Mouse (Mus musculus) C2C12 (cell line): ENCODE results near the gene Dctn5. TPM values are rescaled to one million over a fixed set of nuclear protein-coding genes. Genes with fewer than 3 reads are reported as not detected.
A peak's percentile ranks its signal among the peaks of the same experiment; 100 is the strongest.

Source experiments
- H3K27me3 ChIP-seq: one replicate; pipeline ENCODE4 v1.6.1; 2011; ENCODE audit not compliant: control insufficient read depth, insufficient read depth, insufficient read length
- H3K36me3 ChIP-seq: one replicate; pipeline ENCODE4 v1.6.1; 2011; ENCODE audit not compliant: control insufficient read depth, insufficient read depth
- H3K4me3 ChIP-seq: one replicate; pipeline ENCODE4 v1.5.1; 2011; ENCODE audit warnings: mild to moderate bottlenecking, control low read depth; ENCODE audit not compliant: poor library complexity, insufficient read depth, severe bottlenecking
- H3K79me2 ChIP-seq: one replicate; pipeline ENCODE4 v1.6.1; 2011; ENCODE audit not compliant: control insufficient read depth, insufficient read depth
- H3K79me3 ChIP-seq: one replicate; pipeline ENCODE4 v1.6.1; 2011; ENCODE audit warnings: low read depth, control low read depth
- H3ac ChIP-seq: one replicate; pipeline ENCODE3; 2011; ENCODE audit warnings: low read depth; ENCODE audit not compliant: control insufficient read depth, insufficient read length
- CEBPB ChIP-seq: IDR thresholded peaks from one replicate; pipeline ENCODE4 v1.6.1; 2011; ENCODE audit warnings: low read depth, mild to moderate bottlenecking, control low read depth, moderate library complexity
- CTCF ChIP-seq: IDR thresholded peaks from one replicate; pipeline ENCODE4 v1.5.1; 2011; ENCODE audit not compliant: control insufficient read depth, insufficient read depth, insufficient read length
- FOSL1 ChIP-seq: IDR thresholded peaks from one replicate; pipeline ENCODE4 v1.8.0; 2011; ENCODE audit warnings: mild to moderate bottlenecking, low read length; ENCODE audit not compliant: poor library complexity, insufficient read depth, severe bottlenecking
- MAX ChIP-seq: IDR thresholded peaks from one replicate; pipeline ENCODE4 v1.6.1; 2011; ENCODE audit warnings: mild to moderate bottlenecking, control low read depth
- MYOD1 ChIP-seq: IDR thresholded peaks from one replicate; pipeline ENCODE4 v1.6.1; 2011; ENCODE audit warnings: low read depth; ENCODE audit not compliant: control insufficient read depth, insufficient read length
- MYOG ChIP-seq: IDR thresholded peaks from one replicate; pipeline ENCODE4 v1.6.1; 2011; ENCODE audit not compliant: control insufficient read depth, insufficient read length; ENCODE audit errors: extremely low read depth
- USF1 ChIP-seq: IDR thresholded peaks from one replicate; pipeline ENCODE4 v1.6.1; 2011; ENCODE audit warnings: low read depth, mild to moderate bottlenecking, control low read depth, moderate library complexity
- polyA plus RNA-seq: library from polyadenylated mRNA; unstranded; fragments of >200 nt; fragmentation: generic; extraction: Trizol; gene quantifications from one replicate; pipeline ENCODE4 v1.2.1, GENCODE M21; 2012; ENCODE audit warnings: missing spikeins

Dctn5 gene
- polyA plus RNA-seq, 1 experiment = 59.1 TPM

- H3K36me3 ChIP-seq = peaks cover 36% of the 10 kb centered on the region
- H3K79me3 ChIP-seq = no peaks in the 10 kb centered on the region
- H3K4me3 ChIP-seq = no peak overlapping the region
- H3ac ChIP-seq = no peak overlapping the region
- TF ChIP-seq MYOD1 = no peak
- TF ChIP-seq MYOG = no peak
- TF ChIP-seq CEBPB = no peak
- no peak for TF ChIP-seq MAX
- TF ChIP-seq FOSL1 = no peak
- no peak for TF ChIP-seq CTCF
- TF ChIP-seq USF1 = no peak
- H3K27me3 ChIP-seq = no peaks in the 10 kb centered on the region
- no peaks in the 10 kb centered on the region for H3K79me2 ChIP-seq
Observed at GRCm38 (mm10) chr7:122171613-122172012, 38.8 kb downstream of the Dctn5 start.

- Histone ChIP-seq H3K36me3 (no peaks in the 10 kb centered on the region), H3K79me3 (no peaks in the 10 kb centered on the region), H3K4me3 (no peak overlapping the region), H3K27me3 (peaks cover 13% of the 10 kb centered on the region), H3ac (no peak overlapping the region), H3K79me2 (no peaks in the 10 kb centered on the region)
- TF ChIP-seq FOSL1 (no peak), MYOG (no peak), MAX (no peak), CTCF (no peak), CEBPB (no peak), MYOD1 (no peak), USF1 (no peak)
Observed at GRCm38 (mm10) chr7:122180720-122181119, 47.9 kb downstream of the Dctn5 start.

GRCm38 (mm10) chr7:122184569-122184968 lies 51.7 kb downstream of the Dctn5 start:
- Histone ChIP-seq H3ac (no peak overlapping the region), H3K79me2 (no peaks in the 10 kb centered on the region), H3K27me3 (peaks cover 4% of the 10 kb centered on the region), H3K79me3 (no peaks in the 10 kb centered on the region), H3K4me3 (no peak overlapping the region), H3K36me3 (no peaks in the 10 kb centered on the region)
- TF ChIP-seq MYOG (no peak), USF1 (no peak), CTCF (no peak), FOSL1 (no peak), MAX (no peak), CEBPB (no peak), MYOD1 (no peak)

GRCm38 (mm10) chr7:122186043-122186442 lies 53.2 kb downstream of the Dctn5 start, which contains the start of gene Ern2:
Gene Ern2, minus strand, starts transcription at chr7:122186207.
- H3ac ChIP-seq = no peak within 1 kb of the TSS
- H3K79me2 ChIP-seq = no peaks in the 10 kb centered on the region
- H3K36me3 ChIP-seq = no peaks in the 10 kb centered on the region
- TF ChIP-seq CEBPB (no peak), MYOD1 (no peak), FOSL1 (no peak), CTCF (no peak), USF1 (no peak), MAX (no peak), MYOG (no peak)
- peaks cover 4% of the 10 kb centered on the region for H3K27me3 ChIP-seq
- no peaks in the 10 kb centered on the region for H3K79me3 ChIP-seq
- H3K4me3 ChIP-seq = no peak within 1 kb of the TSS

- Histone ChIP-seq H3ac (no peak overlapping the region), H3K4me3 (no peak overlapping the region), H3K27me3 (no peaks in the 10 kb centered on the region), H3K79me3 (no peaks in the 10 kb centered on the region), H3K36me3 (no peaks in the 10 kb centered on the region), H3K79me2 (no peaks in the 10 kb centered on the region)
- TF ChIP-seq CTCF (peak; percentile 8), MYOD1 (no peak)
Observed at GRCm38 (mm10) chr7:122189484-122189883, 56.6 kb downstream of the Dctn5 start.

GRCm38 (mm10) chr7:122191097-122191496 lies 58.3 kb downstream of the Dctn5 start:
- no peak for TF ChIP-seq MYOG
- no peak for TF ChIP-seq MYOD1
- no peak for TF ChIP-seq CTCF
- no peak for TF ChIP-seq MAX
- no peak for TF ChIP-seq USF1
- TF ChIP-seq CEBPB = no peak
- TF ChIP-seq FOSL1 = no peak
- no peaks in the 10 kb centered on the region for H3K27me3 ChIP-seq
- no peaks in the 10 kb centered on the region for H3K79me2 ChIP-seq

More at GRCm38 (mm10) chr7:122191097-122191496, 58.3 kb downstream of the Dctn5 start:
- Histone ChIP-seq H3K4me3 (no peak overlapping the region), H3K36me3 (no peaks in the 10 kb centered on the region), H3K79me3 (no peaks in the 10 kb centered on the region), H3ac (no peak overlapping the region)
